Mouse (Mus musculus) T-cell, adult 2 months (primary cell): Measurements from ENCODE around the gene Elmod1.

ENCODE experiments used
- DNase-seq: peaks from one replicate; pipeline ENCODE4 v3.0.0; 2022; ENCODE audit warnings: low spot score

The Elmod1 gene

GRCm38 (mm10) chr9:53906798-53907197, 68.3 kb downstream of the Elmod1 start:
- no peak for DNase-seq

GRCm38 (mm10) chr9:53905418-53905817, 69.7 kb downstream of the Elmod1 start:
- DNase-seq: no peak

- no peak for DNase-seq
Measured at GRCm38 (mm10) chr9:53903215-53903842, 71.8 kb downstream of the Elmod1 start.

- no peak for DNase-seq
Measured at GRCm38 (mm10) chr9:53899836-53900235, 75.3 kb downstream of the Elmod1 start.

GRCm38 (mm10) chr9:53895827-53896226, 79.3 kb downstream of the Elmod1 start:
- DNase-seq: no peak

GRCm38 (mm10) chr9:53890075-53890474, 85.0 kb downstream of the Elmod1 start:
- DNase-seq: no peak

GRCm38 (mm10) chr9:53883588-53884280, 91.4 kb downstream of the Elmod1 start:
- DNase-seq: no peak

GRCm38 (mm10) chr9:53877423-53877822, 97.7 kb downstream of the Elmod1 start:
- DNase-seq: no peak

- no peak for DNase-seq
Measured at GRCm38 (mm10) chr9:53873239-53873638, 101.9 kb downstream of the Elmod1 start.
